Mouse (Mus musculus): ENCODE measurements at regions not wholly inside any gene's neighbourhood (a gene's known extent, or its start where the extent isn't known, plus 50 kb on each side); places are given as distances from the start of the nearest gene placed in this dataset.

- TF ChIP-seq CTCF (IDR thresholded peaks at IDR 0.05) = no peak
- no peak for TF ChIP-seq POLR2A (IDR thresholded peaks at IDR 0.05; ENCODE audit: insufficient read depth, low read depth, low read length)
- TF ChIP-seq EP300 (IDR thresholded peaks at IDR 0.05; ENCODE audit: insufficient read depth, low read depth, low read length) = no peak
Measured at GRCm38 (mm10) chr7:135863581-135864426, 147.6 kb upstream of the Mki67 start.
